Mouse (Mus musculus): ENCODE measurements around the gene Atg4d.
A peak's percentile ranks its signal among the peaks of the same experiment; 100 is the strongest.
"Not testable (repeated sequence)": the region's sequence is repeated elsewhere in the genome, so short reads cannot be mapped to it uniquely, and the experiment has no call there.

Gene Atg4d

DNA sequence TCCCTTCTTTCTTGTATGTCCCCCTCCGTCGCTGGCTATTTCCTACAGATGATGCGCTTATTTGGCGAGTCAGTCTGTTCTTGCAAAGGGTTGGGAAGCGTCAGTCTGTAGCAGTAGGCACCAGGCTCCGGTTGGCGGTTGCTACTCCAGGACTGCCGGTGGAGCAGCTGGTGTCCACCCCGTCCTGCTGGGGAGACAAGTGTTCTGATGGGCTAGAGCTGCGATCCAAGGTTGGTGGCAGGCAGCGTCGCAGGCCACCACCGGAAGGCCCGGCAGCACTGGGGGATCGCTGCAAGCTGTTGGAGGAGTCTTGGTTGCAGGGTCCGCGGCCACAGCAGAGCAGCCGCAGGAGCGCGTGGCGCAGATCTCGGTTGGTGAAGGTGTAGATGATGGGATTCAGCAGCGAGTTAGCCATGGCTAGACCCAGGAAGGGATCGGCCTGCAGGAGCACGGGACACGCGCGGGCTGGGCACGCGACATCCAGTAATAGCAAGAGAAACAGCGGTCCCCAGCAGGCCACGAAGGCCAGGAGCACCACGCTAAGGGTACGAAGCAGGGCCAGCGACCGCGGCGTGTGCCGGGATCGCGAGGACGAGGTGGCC, 21.2 kb upstream of the Atg4d start:
- peak in 1 of 2 experiments; percentile 86 for DNase-seq

DNA sequence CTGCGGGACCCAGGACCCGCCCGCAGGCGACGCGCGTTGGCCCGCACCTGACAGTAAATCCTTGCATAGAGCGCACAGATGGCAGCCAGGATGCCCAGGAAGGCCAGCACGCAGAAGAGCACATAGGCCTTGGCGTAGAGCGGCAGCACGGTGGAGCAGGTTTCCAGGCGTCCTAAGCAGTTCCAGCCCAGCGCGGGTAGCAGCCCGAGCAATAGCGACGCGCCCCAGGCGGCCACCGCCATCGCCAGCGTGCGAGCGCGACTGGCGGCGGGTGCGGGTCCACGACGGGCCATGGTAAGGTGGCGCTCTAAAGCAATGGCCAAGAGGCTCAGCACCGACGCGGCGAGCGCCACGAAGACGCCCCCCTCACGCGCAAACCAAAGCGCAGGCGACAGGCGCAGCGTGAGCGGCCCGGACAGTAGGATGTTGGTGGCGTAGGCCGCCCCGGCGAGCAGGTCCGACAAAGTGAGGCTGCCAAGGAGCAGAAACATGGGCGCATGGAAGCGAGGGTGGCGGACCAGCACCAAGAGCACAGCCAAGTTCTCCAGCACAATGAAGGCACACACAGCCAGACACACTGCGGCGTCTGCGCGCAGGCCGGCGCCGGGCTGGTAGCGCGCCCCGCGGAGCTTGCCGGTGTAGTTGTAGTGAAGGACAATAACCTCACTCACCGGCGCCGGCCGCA, 20.5 kb upstream of the Atg4d start:
- peak; percentile 67 to 83 for DNase-seq

DNA sequence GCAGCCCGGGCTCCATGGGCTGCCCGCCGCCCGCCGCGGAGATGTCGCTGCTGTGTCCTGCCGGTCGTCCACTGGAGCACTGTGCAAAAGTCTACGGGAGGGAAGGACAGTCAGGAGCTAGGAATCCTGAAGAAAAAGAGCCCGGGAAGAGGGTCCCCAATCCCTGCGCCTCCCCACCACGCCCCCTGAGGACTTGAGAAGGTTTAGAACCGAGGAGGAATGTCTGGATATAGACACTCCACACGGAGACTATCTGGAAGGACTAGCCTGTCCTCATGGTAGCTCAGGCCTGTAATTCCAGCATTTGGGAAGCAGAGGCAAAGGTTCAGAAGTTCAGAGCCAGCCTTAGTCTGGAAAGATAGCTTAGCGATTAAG, 20.0 kb upstream of the Atg4d start:
- no peak for DNase-seq

DNA sequence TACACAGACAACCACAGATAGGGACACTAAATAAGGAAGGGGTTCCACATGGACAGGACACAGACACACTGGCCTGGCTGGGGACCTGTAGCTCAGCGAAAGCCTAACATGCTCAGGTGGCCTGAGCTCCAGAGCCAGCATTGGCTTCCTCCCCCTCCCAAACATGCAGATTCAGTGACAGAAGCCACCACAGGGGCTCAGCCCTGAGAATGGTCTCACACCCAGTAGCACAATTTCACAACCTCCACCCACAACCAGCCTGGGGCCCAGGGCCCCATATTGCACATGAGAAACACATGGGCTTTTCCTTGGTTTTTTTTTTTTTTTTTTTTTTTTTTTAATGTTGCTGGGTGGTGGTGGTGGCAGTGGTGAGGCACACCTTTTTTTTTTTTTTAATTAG, 18.8 kb upstream of the Atg4d start:
- DNase-seq = no peak

DNA sequence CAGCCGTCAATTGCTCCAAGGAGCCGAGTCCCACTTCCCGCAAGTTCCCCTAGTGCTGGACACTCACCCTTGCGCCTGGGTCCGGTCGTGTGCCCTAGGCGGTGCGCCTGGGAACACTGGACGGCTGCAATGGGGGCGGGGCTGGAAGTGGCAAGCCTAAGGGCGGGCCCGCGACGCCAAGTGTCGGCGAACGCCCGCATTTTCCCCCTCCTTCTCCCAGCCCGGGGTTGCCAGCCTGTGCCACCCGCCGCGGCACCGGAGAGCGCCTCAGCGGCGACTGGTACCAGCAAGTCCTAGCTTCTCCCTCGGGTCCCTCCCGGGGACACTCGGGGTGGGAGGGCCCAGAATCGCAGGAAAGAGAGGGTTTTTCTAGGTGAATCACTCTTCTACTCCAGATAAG, 16.8 kb upstream of the Atg4d start, which contains the start of gene S1pr5:
Gene S1pr5 (minus strand): TSS at position 118 of the 400 bp plus-strand sequence.
- DNase-seq = peak; percentile 40 to 41

DNA sequence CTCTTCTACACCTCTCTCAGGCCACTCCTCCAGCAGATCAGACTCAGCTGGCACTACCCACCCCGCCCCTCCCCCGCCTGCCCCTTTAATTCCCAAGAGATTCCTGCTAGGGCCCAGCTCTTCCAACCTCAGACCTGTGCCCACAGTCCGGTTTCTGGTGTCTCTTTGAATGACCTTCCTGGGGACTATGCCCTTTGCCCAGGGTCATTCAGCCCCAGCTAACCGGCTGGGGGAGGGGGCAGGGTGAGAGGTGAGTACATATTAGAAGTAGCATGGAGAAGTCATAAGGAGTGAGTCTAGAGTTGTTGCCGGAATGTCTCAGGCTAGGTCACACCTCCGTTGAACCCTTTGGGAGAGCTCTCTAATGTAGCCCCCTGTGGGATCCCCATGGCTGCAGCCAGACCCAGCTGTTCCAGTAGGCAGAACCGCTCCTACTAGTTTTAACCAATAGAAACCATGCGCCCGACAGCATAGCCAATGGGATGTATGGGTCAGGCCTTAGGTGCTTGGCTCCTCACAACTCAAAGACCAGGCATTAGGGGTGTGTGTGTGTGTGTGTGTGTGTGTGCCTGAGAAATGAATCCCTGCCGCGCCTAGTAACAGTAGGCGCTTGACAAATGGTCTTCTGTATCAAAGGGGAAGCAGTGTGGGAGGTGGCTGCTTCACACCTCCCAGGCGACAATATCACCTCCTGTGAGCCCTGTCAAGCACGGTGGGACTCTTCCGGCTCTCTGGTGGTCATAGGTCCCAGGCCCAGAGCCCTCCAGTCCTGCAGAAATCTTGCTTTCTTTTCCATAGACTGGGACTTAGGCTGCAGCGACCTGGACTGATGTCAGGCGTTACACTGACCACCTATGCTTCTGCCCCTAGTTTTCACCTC, 15.2 kb upstream of the Atg4d start:
- no peak for DNase-seq

DNA sequence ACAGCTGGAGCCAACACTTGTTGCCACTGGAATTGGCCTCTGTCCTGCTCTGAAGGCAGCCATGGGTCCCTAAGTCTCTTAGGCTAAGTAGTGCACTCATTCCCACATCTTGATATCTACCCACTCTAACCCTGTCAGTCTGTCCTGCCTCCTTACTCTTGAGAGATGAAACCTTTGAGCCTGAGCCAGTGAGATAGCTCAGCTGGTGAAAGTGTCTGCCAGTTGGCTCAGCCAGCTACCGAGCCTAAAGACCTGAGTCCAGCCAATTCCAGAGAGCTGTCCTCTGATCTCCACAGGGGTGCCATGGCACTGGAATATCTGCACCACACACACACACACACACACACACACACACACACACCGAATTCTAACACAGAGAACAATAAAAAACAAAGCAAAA, 14.6 kb upstream of the Atg4d start:
- no peak for DNase-seq

DNA sequence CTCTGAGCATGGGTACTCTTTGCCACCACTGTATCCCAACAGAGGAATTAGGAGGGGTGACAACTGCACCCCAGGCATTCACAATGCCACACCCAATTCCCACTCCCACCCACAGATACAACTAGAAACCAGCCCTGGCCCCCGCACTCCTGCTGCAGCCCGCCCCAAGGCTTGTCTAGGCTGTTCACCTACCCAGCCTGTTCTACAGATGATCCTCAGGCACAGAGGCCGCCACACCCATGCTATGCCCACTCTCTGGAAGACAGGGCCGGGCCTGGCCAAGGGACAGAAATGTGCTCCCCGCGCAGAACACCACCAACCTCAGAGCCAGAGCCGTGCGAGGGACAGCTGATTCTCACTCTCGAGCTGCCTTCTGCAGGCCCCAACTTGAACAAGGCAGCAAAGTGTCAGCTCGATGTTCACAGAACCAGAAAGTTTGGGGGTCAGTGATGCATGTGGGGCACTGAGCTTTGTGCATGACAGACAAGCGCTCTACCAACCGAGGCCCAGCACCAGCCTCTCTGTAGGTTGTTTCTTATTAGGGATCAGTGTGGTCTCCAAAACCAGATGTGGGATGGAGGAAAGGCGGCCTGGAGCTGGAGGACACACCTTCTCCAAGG, 13.9 kb upstream of the Atg4d start:
- no peak for DNase-seq

DNA sequence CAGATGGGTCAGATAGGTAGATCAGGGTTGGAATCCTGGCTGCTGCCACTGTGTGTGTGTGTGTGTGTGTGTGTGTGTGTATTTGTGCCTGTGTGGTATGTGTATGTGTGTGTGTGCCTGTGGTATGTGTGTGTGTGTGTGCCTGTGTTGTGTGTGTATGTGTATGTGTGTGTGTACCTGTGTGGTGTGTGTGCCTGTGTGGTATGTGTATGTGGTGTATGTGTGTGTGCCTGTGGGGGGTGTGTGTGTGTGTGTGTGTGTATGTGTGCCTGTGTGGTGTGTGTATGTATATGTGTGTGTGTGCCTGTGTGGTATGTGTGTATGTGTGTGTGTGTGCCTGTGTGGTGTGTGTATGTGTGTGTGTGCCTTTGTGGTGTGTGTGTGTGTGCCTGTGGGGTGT, 10.4 kb upstream of the Atg4d start:
- no peak for DNase-seq

DNA sequence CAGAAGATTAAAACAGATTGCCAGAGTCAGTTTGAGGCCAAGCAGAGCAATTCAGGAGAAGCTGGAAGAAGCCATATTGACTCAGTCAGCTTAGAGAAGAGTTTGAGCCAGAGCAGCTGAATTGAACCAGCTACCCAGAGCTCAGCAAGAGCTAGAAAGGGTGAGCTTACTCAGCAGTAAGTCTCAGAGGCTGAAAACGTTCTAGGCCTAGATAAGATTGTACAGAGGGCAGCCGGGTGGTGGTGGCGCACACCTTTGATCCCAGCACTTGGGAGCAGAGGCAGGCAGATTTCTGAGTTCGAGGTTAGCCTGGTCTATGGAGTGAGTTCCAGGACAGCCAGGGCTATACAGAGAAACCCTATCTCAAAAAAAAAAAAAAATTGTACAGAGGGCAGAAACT, 8.7 kb upstream of the Atg4d start:
- not testable (repeated sequence) for DNase-seq

DNA sequence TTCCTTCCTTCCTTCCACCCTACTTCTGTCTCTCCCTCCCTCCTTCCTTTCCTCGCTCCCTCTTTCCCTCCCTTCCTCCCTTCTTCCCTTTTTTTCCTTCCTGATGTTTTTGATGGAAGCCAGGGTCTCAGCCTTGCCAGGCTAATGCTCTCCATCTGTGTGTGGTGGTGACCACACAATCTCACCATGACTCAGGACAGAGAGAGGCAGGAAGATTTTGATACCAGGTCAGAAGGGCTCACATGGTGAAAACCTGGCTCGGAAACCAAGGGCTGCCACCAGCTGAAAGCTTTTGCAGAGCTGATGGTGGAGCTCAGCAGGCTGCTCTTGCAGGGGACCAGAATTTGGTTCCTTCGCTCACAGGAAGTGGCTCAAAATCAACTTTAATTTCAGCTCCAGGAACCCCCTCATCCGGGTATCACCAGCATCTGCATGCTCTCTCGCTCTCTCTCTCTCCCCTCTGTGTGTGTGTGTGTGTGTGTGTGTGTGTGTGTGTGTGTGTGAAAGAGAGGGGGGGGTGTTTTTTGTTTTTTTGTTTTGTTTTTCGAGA, 4.5 kb upstream of the Atg4d start:
- no peak for DNase-seq

DNA sequence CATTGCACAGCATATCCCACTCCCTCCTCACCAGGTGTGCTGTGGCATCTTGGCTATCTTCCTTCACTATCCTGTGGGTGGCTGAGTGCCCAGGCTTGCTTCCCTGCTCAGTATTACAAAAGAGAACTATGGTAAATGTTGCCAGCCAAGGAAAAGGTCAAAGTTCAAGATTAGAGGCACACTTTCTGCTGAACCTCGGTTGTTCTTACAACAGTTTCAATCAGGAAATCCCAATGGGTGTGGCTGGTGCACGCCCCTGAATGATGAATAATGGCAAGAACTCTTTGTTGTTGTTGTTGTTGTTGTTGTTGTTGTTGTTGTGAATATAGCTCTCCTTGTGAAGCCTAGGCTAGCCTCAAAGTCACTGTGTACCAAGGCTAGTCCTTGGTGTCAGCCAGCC, 3.3 kb upstream of the Atg4d start:
- no peak for DNase-seq

DNA sequence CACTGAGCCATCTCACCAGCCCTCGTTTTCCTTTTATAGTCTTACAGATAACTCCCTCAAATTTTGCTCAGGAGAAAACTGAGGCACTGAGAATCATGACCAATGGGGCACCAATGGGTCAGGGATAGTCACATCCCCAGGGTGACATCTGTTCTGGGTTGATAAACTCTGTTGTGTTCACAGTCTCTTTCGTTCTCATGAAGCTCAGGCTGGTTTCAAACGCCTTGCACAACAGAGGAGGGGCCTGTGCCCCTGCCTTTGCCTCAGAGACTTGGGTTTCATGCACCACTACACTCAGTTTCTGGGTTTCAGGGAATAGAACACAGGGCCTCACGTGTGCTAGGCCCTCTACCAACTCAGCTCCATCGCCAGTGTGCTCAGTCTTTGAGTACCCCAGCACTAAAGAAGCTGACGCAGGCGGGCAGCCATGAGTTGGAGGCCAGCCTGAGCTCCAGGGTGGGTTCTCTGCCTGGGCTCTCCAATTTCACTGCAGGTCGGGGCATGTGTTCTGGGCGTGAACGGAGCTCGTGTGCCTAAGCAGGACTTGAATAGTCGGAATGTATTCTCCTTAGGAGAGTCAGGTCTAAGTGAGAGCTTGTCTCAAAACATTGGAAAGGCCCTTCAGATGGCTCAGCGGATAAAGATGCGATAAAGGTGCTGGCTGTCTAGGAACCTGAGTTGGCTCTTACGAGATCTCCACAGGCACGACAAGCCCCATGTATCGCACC, 657 bp upstream of the Atg4d start:
- peak in 1 of 2 experiments; percentile 29 for DNase-seq

DNA sequence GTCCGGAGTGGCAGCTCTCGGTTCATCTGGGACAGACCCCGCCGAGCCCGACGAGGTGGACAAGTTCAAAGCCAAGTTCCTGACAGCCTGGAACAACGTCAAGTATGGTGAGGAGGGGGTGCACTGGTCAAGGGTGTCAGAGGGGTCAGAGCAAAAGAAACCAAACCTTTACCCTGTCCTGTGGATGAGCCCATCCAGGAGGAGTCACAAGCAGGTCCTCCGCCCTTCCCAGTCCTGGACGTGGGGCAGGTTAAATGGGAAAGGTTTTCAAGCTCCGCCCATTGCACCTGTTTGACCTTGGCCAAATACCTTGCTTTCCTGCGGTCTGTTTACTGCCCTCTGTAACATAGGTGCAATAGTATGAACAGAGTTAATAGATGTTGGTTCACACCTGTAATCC, 518 bp downstream of the Atg4d start:
- peak in 1 of 2 experiments; percentile 39 for DNase-seq

DNA sequence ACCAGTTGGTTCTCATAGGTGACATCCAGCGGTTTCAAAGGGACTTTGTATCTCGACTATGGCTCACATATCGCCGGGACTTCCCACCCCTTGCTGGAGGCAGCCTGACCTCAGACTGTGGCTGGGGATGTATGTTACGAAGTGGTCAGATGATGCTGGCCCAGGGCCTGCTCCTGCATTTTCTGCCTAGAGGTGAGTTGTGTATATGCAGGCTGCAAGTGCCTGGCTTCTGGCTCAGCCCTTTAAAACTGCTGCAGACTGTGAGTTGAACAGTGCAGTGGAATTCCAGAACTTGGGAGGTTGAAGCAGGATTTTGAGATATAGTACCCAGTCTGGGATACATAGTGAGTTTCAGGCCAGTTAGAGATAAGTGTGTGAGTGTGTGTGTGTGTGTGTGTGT, 1.8 kb downstream of the Atg4d start:
- no peak for DNase-seq

DNA sequence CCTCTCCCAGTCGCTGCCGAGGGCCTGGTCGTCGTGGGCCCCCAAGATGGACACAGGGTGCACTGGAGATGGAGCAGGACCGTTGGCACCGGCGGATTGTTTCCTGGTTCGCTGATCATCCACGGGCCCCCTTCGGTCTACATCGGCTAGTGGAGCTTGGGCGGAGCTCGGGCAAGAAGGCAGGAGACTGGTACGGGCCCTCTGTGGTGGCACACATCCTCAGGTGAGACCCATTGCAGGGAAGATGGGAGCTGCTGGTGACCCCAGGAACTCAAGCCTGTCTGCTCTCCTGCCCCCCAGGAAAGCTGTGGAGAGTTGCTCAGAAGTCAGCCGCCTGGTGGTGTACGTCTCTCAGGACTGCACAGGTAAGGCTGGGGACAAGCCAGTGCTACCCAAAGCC, 3.2 kb downstream of the Atg4d start:
- DNase-seq = no peak

DNA sequence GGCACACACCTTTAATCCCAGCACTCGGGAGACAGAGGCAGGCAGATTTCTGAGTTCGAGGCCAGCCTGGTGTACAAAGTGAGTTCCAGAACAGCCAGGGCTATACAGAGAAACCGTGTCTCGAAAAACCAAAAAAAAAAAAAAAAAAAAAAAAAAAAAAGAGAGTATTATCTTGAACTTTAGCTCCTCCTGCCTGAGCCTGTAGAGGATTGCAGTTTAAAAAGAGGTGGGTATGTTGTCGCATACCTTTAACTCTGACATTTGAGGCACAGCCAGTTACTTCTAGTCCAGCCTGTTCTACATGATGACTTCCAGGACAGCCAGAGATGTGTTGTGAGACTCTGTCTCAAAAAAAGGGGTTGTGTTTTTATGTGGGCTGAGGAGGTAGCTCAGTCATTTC, 4.5 kb downstream of the Atg4d start:
- not testable (repeated sequence) for DNase-seq

DNA sequence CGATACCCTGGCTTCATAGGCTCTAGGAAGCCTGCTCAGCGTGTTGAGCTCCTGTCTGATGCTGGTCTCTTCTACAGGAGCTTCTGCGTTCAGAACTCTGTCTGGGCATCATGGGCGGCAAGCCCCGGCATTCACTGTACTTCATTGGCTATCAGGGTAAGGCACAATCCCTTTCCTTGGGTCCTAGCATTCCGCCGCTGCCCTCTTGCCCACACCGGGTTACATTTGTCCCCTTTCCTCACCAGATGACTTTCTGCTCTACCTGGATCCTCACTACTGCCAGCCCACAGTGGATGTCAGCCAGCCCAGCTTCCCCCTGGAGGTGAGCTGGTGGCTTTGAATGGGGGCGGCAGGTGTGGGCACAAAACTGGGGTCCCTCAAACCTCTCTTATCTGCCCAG, 7.3 kb downstream of the Atg4d start:
- no peak for DNase-seq

DNA sequence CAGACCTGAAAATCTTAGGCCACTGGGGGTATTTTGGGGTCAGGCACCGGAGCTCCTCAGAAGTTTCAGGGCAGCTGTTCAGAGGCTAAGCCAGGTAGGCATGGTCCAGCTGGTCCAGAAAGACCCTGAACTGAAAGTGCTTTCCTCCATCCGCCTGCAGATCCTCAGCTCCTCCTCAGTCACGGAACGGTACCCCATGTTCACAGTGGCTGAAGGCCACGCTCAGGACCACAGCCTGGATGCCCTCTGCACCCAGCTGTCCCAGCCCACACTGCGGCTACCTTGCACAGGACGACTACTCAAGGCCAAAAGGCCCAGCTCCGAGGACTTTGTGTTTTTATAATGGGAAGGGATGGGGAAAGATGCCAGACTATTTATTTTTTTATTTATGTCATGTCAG, 8.0 kb downstream of the Atg4d start:
- no peak for DNase-seq

DNA sequence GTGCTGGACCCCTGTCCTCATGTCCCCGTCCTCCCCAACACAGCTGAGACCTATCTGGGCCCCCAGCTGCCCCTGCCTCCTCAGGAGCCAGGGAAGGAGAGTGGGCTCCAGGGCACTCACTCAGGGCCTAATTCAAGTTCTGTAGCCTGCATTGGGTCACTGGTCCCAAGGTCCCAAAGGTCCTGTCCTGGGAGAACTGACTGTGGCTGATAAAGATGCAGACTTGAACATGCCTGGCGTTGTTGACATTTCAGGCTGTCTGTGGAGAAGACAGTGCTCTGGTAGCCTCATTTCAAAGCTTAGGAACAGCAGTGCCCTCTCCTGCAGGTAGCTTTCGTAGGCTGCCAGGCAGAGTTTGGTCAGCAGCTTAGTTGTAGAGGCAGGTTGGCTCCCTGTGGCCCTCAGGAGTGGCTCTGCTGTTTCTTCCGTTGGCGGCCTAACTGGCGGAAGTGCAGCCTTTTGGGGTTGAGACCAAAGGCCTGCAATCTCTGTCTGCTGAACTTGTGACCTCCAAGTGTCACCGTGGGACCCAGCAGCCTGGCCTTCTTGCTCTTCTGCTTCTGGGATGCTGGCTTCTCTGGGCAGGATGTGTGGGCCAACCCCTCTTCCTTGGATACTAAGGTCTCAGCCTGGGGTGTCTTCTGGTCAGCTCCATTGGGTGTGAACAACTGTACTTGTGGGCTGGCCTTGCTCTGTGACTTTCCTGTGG, 8.6 kb downstream of the Atg4d start:
- DNase-seq = no peak

DNA sequence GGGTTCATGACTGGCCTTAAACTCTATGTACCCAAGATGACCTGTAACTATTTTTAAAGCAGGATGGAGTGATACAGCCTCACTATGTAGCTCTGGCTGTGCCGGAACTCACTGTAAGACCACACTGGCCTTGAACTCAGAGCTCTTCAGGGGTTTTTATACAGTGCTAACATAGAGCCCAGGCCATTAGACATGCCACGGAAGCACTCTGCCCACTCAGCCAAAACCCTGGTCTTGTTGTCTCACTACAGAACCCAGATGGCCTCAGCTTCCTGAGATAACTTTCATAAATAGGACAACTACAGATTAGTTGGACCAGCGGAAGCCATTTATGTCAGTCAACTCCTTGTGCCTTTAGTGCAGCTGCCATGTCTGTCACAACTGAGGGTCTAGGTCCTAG, 9.2 kb downstream of the Atg4d start:
- DNase-seq = no peak
